Mouse (Mus musculus) cerebellum, adult 2 months (tissue): Measurements from ENCODE around the gene Aamdc.

Experiments used
- CTCF ChIP-seq: fragments of 200-500 bp; IDR thresholded peaks from 2 replicates; pipeline ENCODE4 v1.5.1; 2011; ENCODE audit warnings: low read depth, mild to moderate bottlenecking, control low read depth, low read length, moderate library complexity, borderline replicate concordance; ENCODE audit not compliant: insufficient read depth
- POLR2A ChIP-seq: fragments of 200-500 bp; IDR thresholded peaks from 2 replicates; pipeline ENCODE4 v1.6.1; 2011; ENCODE audit warnings: low read length, control low read depth, borderline replicate concordance; ENCODE audit not compliant: insufficient read depth

DNA sequence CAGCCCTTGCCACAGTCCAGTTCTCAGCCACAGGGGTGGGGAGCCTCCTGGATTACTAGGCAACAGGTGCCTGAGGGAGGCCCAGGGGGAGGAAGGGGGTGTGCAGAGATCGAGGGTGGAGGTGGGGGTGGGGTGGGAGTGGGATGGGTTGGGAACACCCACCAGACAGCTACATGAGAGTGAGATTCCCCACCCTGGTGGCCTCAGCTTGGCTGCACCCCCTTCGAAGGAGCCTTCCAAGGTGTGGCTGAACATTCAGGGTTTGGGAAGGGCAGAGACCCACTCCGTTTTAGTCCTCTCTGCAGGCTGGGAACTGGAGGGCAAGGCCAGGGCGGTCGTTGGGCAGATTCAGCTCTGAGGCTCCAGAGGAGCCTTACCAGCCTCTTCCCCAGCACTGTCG lies 12.0 kb upstream of the Aamdc start:
- TF ChIP-seq CTCF (no peak), POLR2A (no peak)
